Mouse (Mus musculus) limb, embryonic 10.5 days (tissue): Measurements from ENCODE around the gene Usp31. TPM values are rescaled to one million over a fixed set of nuclear protein-coding genes. Genes with fewer than 3 reads are reported as not detected.

Source experiments
- DNase-seq: peaks from one replicate; pipeline ENCODE4 v3.0.0-alpha.2; 2017; ENCODE audit warnings: low spot score
- H3K27ac ChIP-seq: fragments of 300-500 bp; sonication (generic); 2 replicates; pipeline ENCODE4 v1.5.1; 2016; ENCODE audit warnings: mild to moderate bottlenecking
- H3K27me3 ChIP-seq: fragments of 300-500 bp; sonication (generic); 2 replicates; pipeline ENCODE4 v1.6.1; 2016; ENCODE audit warnings: low read depth, mild to moderate bottlenecking; ENCODE audit not compliant: poor library complexity, severe bottlenecking
- H3K36me3 ChIP-seq: fragments of 300-500 bp; sonication (generic); 2 replicates; pipeline ENCODE4 v1.6.1; 2016; ENCODE audit warnings: mild to moderate bottlenecking, moderate library complexity
- H3K4me1 ChIP-seq: fragments of 300-500 bp; sonication (generic); 2 replicates; pipeline ENCODE4 v1.6.1; 2016
- H3K4me3 ChIP-seq: fragments of 300-500 bp; sonication (generic); 2 replicates; pipeline ENCODE4 v1.5.1; 2016; ENCODE audit warnings: mild to moderate bottlenecking, moderate library complexity
- H3K9me3 ChIP-seq: fragments of 300-500 bp; sonication (generic); replicated peaks from 2 replicates; pipeline ENCODE4 v1.6.1; 2016; ENCODE audit warnings: mild to moderate bottlenecking
- WGBS: fragments of 180-500 bp; shearing (Covaris S2); methylation state at CpG from one replicate; pipeline ENCODE4 v1.1.7; 2016; 5-methylcytosine and 5-hydroxymethylcytosine counted together
- polyA plus RNA-seq: library from polyadenylated mRNA; unstranded; fragments of >200 nt; fragmentation: Nextera tagmentation; extraction: Ambion mirVana; gene quantifications from 2 replicates; pipeline ENCODE4 v1.2.1, GENCODE M21; 2016

Usp31 gene
- 1.6 and 2.3 TPM in 2 replicates for polyA plus RNA-seq

- Histone ChIP-seq H3K36me3 (peaks cover 12% of the 10 kb centered on the region), H3K4me3 (peak within 1 kb of the TSS; percentile 86), H3K27me3 (0 out of 2 replicates have a peak, but pooled peaks cover 5% of the 10 kb centered on the region), H3K4me1 (peaks cover 22% of the 10 kb centered on the region), H3K27ac (peak within 1 kb of the TSS; percentile 92), H3K9me3 (no peaks in the 10 kb centered on the region)
- 3% methylated on average over 80 of the region's 82 CpGs for WGBS
- DNase-seq: peak; percentile 92
These were observed at the start of gene Usp31 for GRCm38 (mm10) chr7:121707073-121707667. Gene Usp31, minus strand, starts transcription at chr7:121707253.

- H3K27me3 ChIP-seq: no peaks in the 10 kb centered on the region
- no peaks in the 10 kb centered on the region for H3K36me3 ChIP-seq
- WGBS: 77% methylated on average over 8 of the region's 8 CpGs
- no peak for DNase-seq
- H3K9me3 ChIP-seq: no peaks in the 10 kb centered on the region
- H3K4me1 ChIP-seq: no peaks in the 10 kb centered on the region
- no peak overlapping the region for H3K27ac ChIP-seq
- H3K4me3 ChIP-seq: no peak overlapping the region
These were observed 47.7 kb upstream of the Usp31 start for GRCm38 (mm10) chr7:121754748-121755147.

- H3K27ac ChIP-seq: no peak overlapping the region
- H3K27me3 ChIP-seq: no peaks in the 10 kb centered on the region
- whole genome bisulfite sequencing: 89% methylated on average over 5 of the region's 5 CpGs
- H3K36me3 ChIP-seq: no peaks in the 10 kb centered on the region
- no peaks in the 10 kb centered on the region for H3K4me1 ChIP-seq
- no peak for DNase-seq
- H3K9me3 ChIP-seq: no peaks in the 10 kb centered on the region
- H3K4me3 ChIP-seq: no peak overlapping the region
These were observed 43.2 kb upstream of the Usp31 start for GRCm38 (mm10) chr7:121750244-121750643.

GRCm38 (mm10) chr7:121737511-121738415 is 30.7 kb upstream of the Usp31 start:
- Histone ChIP-seq H3K9me3 (no peaks in the 10 kb centered on the region), H3K4me1 (peaks cover 10% of the 10 kb centered on the region; the same call in 1 of the 2 replicates), H3K4me3 (no peak overlapping the region), H3K27ac (no peak overlapping the region), H3K27me3 (peaks cover 58% of the 10 kb centered on the region), H3K36me3 (no peaks in the 10 kb centered on the region)
- WGBS: 62% methylated on average over 29 of the region's 29 CpGs
- DNase-seq: no peak

- peak within 1 kb of the TSS; percentile 33 for H3K4me3 ChIP-seq
- DNase-seq: peak; percentile 87
- no peaks in the 10 kb centered on the region for H3K9me3 ChIP-seq
- WGBS: 2% methylated on average over 38 of the region's 38 CpGs
- H3K27me3 ChIP-seq: peaks cover 58% of the 10 kb centered on the region
- no peaks in the 10 kb centered on the region for H3K36me3 ChIP-seq
- peaks cover 10% of the 10 kb centered on the region; the same call in 1 of the 2 replicates for H3K4me1 ChIP-seq
- H3K27ac ChIP-seq: no peak within 1 kb of the TSS
These were observed 27.2 kb upstream of the Usp31 start, which contains the start of gene Scnn1g for GRCm38 (mm10) chr7:121734171-121734831. Gene Scnn1g, plus strand, starts transcription at chr7:121734479.

- no peak overlapping the region for H3K27ac ChIP-seq
- H3K4me1 ChIP-seq: peaks cover 10% of the 10 kb centered on the region; the same call in 1 of the 2 replicates
- H3K9me3 ChIP-seq: no peaks in the 10 kb centered on the region
- H3K36me3 ChIP-seq: no peaks in the 10 kb centered on the region
- peaks cover 24% of the 10 kb centered on the region for H3K27me3 ChIP-seq
- peak; percentile 81 for DNase-seq
- H3K4me3 ChIP-seq: no peak overlapping the region
- WGBS: 24% methylated on average over 5 of the region's 5 CpGs
These were observed 23.2 kb upstream of the Usp31 start for GRCm38 (mm10) chr7:121730225-121730624.

GRCm38 (mm10) chr7:121717031-121717430 is 10.0 kb upstream of the Usp31 start:
- no peak overlapping the region for H3K27ac ChIP-seq
- WGBS: 73% methylated on average over 7 of the region's 7 CpGs

GRCm38 (mm10) chr7:121711171-121711570 is 4.1 kb upstream of the Usp31 start:
- no peak for DNase-seq
- no peaks in the 10 kb centered on the region for H3K9me3 ChIP-seq
- H3K27me3 ChIP-seq: 0 out of 2 replicates have a peak, but pooled peaks cover 5% of the 10 kb centered on the region
- WGBS: 53% methylated on average over 2 of the region's 2 CpGs
- no peak overlapping the region for H3K4me3 ChIP-seq
- no peak overlapping the region; the same call in 1 of the 2 replicates for H3K27ac ChIP-seq
- H3K36me3 ChIP-seq: no peaks in the 10 kb centered on the region
- H3K4me1 ChIP-seq: peaks cover 10% of the 10 kb centered on the region

More at GRCm38 (mm10) chr7:121717031-121717430, 10.0 kb upstream of the Usp31 start:
- Histone ChIP-seq H3K27me3 (no peaks in the 10 kb centered on the region), H3K4me1 (no peaks in the 10 kb centered on the region), H3K36me3 (no peaks in the 10 kb centered on the region), H3K9me3 (no peaks in the 10 kb centered on the region), H3K4me3 (no peak overlapping the region)
- no peak for DNase-seq

GRCm38 (mm10) chr7:121706411-121707072 is 511 bp downstream of the Usp31 start:
- H3K27ac ChIP-seq: peak overlapping the region; percentile 92
- H3K9me3 ChIP-seq: no peaks in the 10 kb centered on the region
- H3K4me3 ChIP-seq: peak overlapping the region; percentile 86
- peaks cover 18% of the 10 kb centered on the region for H3K36me3 ChIP-seq
- DNase-seq: peak; percentile 66
- H3K4me1 ChIP-seq: peaks cover 22% of the 10 kb centered on the region
- H3K27me3 ChIP-seq: 0 out of 2 replicates have a peak, but pooled peaks cover 5% of the 10 kb centered on the region
- WGBS: 1% methylated on average over 77 of the region's 77 CpGs

GRCm38 (mm10) chr7:121705051-121705450 is 2.0 kb downstream of the Usp31 start:
- no peak for DNase-seq
- H3K27me3 ChIP-seq: 0 out of 2 replicates have a peak, but pooled peaks cover 5% of the 10 kb centered on the region
- H3K27ac ChIP-seq: no peak overlapping the region
- WGBS: 86% methylated on average over 2 of the region's 2 CpGs
- no peak overlapping the region for H3K4me3 ChIP-seq
- H3K4me1 ChIP-seq: peaks cover 22% of the 10 kb centered on the region
- peaks cover 18% of the 10 kb centered on the region for H3K36me3 ChIP-seq
- H3K9me3 ChIP-seq: no peaks in the 10 kb centered on the region

GRCm38 (mm10) chr7:121701983-121702382 is 5.1 kb downstream of the Usp31 start:
- 66% methylated on average over 6 of the region's 6 CpGs for WGBS
- peaks cover 18% of the 10 kb centered on the region for H3K4me1 ChIP-seq

GRCm38 (mm10) chr7:121700480-121700879 is 6.6 kb downstream of the Usp31 start:
- H3K4me3 ChIP-seq: no peak overlapping the region
- no peaks in the 10 kb centered on the region for H3K9me3 ChIP-seq
- 95% methylated on average over 3 of the region's 3 CpGs for WGBS
- DNase-seq: no peak
- H3K27ac ChIP-seq: no peak overlapping the region
- H3K27me3 ChIP-seq: no peaks in the 10 kb centered on the region
- H3K36me3 ChIP-seq: peaks cover 18% of the 10 kb centered on the region
- peaks cover 6% of the 10 kb centered on the region for H3K4me1 ChIP-seq

More at GRCm38 (mm10) chr7:121701983-121702382, 5.1 kb downstream of the Usp31 start:
- Histone ChIP-seq H3K27me3 (no peaks in the 10 kb centered on the region), H3K9me3 (no peaks in the 10 kb centered on the region), H3K36me3 (peaks cover 18% of the 10 kb centered on the region), H3K4me3 (no peak overlapping the region), H3K27ac (no peak overlapping the region)
- no peak for DNase-seq
